Comparison of ENCODE assay signal across 11 mouse cellular contexts in the genomic region with DNA sequence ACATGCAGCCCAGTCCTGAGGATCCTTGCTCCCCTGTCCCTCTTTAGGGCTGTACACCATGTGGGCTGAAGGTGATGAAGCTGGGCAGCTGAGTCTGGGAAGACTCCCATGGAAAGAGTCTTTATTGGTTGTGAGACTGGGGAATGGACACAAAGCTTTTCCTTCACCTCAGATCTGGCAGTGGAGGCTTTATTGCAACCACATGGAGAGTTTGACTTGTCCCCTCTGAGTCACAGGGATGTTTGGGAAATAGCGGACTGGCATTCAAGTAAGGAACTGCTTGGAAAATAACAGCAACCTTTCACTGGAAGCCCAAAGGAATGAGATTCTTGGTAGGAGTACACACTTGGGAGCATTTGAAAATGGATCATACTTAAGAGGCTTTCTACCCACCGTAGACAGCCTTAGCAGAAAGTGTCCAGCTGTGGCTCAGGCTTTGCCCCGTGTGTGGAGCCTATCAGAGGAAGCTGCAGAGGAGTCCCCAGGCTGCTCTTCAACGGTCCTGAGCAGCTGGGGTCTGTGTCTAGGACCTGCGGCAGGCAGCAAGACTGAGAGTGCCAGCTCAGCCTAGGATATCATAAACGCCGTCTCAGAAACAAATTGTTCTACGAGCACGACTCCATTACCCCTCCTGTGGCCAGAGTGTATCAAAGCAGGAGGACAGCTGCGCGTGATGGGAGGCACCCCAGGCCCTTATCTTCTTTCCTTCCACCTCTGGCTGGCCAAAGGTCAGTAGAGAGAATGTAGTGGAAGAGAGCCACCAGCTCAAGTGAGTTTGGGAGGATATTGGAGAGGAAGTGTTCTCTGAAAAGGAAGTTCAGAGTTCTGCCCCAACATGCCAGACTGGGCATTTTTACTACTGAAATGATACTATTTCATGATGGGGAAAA. TPM values are rescaled to one million over a fixed set of nuclear protein-coding genes. Genes with fewer than 3 reads are reported as not detected.
A peak's percentile ranks its signal among the peaks of the same experiment; 100 is the strongest.
DNase-seq lines count a peak whose midpoint lies in the region; ATAC-seq and TF ChIP-seq lines count a peak whose summit lies in the region.
"Had no signal": no experiment of that assay in that cellular context is flagged by ENCODE, and none has a peak within 500 bp of the region (broad histone marks: within the 10 kb centered on the region; RNA-seq: fewer than 3 reads in every experiment).

No protein-coding gene starts in this region.

- peak; percentile 11 for DNase-seq in thymus, postnatal 25 days
- DNase-seq in thymus, adult 18-20 months: no peak
- DNase-seq in liver, embryonic 13.5 days: no peak
- DNase-seq in thymus, postnatal 4 days: peak; percentile 23
- no peak for DNase-seq in forebrain, postnatal 0 days
- no peak for DNase-seq in cerebellum, adult 18-20 months

- H3K9me3 ChIP-seq in heart, embryonic 11.5 days (replicated peaks; ENCODE audit: control insufficient read depth, low read length): no peaks in the 10 kb centered on the region
- H3K9me3 ChIP-seq in liver, embryonic 13.5 days (replicated peaks): no peaks in the 10 kb centered on the region
- no peaks in the 10 kb centered on the region for H3K9me3 ChIP-seq in forebrain, postnatal 0 days (ENCODE audit: low read length)
- no peaks in the 10 kb centered on the region for H3K9me3 ChIP-seq in midbrain, embryonic 16.5 days (replicated peaks; ENCODE audit: control insufficient read depth, low read length, poor library complexity, severe bottlenecking)

- no peak for ATAC-seq in heart, embryonic 11.5 days (replicated peaks; ENCODE audit: insufficient number of reproducible peaks, low FRiP score, low TSS enrichment)
- ATAC-seq in liver, embryonic 13.5 days (ENCODE audit: low read depth): peak; percentile 39; the same call in 1 of the 2 replicates
- ATAC-seq in forebrain, postnatal 0 days: no peak
- no peak for ATAC-seq in midbrain, embryonic 16.5 days

- TF ChIP-seq CTCF in forebrain, postnatal 0 days (IDR thresholded peaks at IDR 0.05; ENCODE audit: low read depth): no peak

- H3K4me1 ChIP-seq in heart, embryonic 11.5 days (ENCODE audit: control insufficient read depth, insufficient read depth, low read length): peaks cover 6% of the 10 kb centered on the region; the same call in 1 of the 2 replicates
- H3K4me1 ChIP-seq in liver, embryonic 13.5 days (replicated peaks): peaks cover 11% of the 10 kb centered on the region
- no peaks in the 10 kb centered on the region for H3K4me1 ChIP-seq in forebrain, postnatal 0 days (ENCODE audit: insufficient read depth)
- no peaks in the 10 kb centered on the region for H3K4me1 ChIP-seq in midbrain, embryonic 16.5 days (ENCODE audit: control insufficient read depth, insufficient read depth, low read length)

- peak overlapping the region; percentile 21; the same call in 1 of the 2 replicates for H3K4me2 ChIP-seq in heart, embryonic 11.5 days
- 0 out of 2 replicates have a peak overlapping the region, but pooled peaks have one; percentile 1 for H3K4me2 ChIP-seq in liver, embryonic 13.5 days
- no peak overlapping the region for H3K4me2 ChIP-seq in forebrain, postnatal 0 days (ENCODE audit: low read depth)
- H3K4me2 ChIP-seq in midbrain, embryonic 16.5 days (ENCODE audit: low read length): no peak overlapping the region

- no peak overlapping the region for H3K9ac ChIP-seq in heart, embryonic 11.5 days (ENCODE audit: low read depth, low read length)
- no peak overlapping the region; the same call in 1 of the 2 replicates for H3K9ac ChIP-seq in liver, embryonic 13.5 days
- no peak overlapping the region for H3K9ac ChIP-seq in forebrain, postnatal 0 days
- no peak overlapping the region for H3K9ac ChIP-seq in midbrain, embryonic 16.5 days (ENCODE audit: low read depth, low read length)

- H3K4me3 ChIP-seq in heart, embryonic 11.5 days (ENCODE audit: low read depth, low read length): no peak overlapping the region
- H3K4me3 ChIP-seq in liver, embryonic 13.5 days (replicated peaks): no peak overlapping the region
- H3K4me3 ChIP-seq in forebrain, postnatal 0 days (ENCODE audit: low read depth, low read length): no peak overlapping the region
- no peak overlapping the region for H3K4me3 ChIP-seq in midbrain, embryonic 16.5 days (ENCODE audit: low read depth, low read length)

- no peaks in the 10 kb centered on the region for H3K27me3 ChIP-seq in heart, embryonic 11.5 days (ENCODE audit: control insufficient read depth, insufficient read depth, low read length)
- H3K27me3 ChIP-seq in liver, embryonic 13.5 days: no peaks in the 10 kb centered on the region
- H3K27me3 ChIP-seq in forebrain, postnatal 0 days (ENCODE audit: insufficient read depth, low read length): no peaks in the 10 kb centered on the region
- no peaks in the 10 kb centered on the region for H3K27me3 ChIP-seq in midbrain, embryonic 16.5 days (ENCODE audit: control insufficient read depth, insufficient read depth, low read depth, low read length)

- H3K27ac ChIP-seq in heart, embryonic 11.5 days (ENCODE audit: low read depth, low read length): no peak overlapping the region
- H3K27ac ChIP-seq in liver, embryonic 13.5 days: no peak overlapping the region
- H3K27ac ChIP-seq in forebrain, postnatal 0 days (ENCODE audit: low read depth, low read length): no peak overlapping the region
- no peak overlapping the region for H3K27ac ChIP-seq in midbrain, embryonic 16.5 days (ENCODE audit: low read length)

- no peaks in the 10 kb centered on the region for H3K36me3 ChIP-seq in heart, embryonic 11.5 days (ENCODE audit: control insufficient read depth, insufficient read depth, low read length)
- no peaks in the 10 kb centered on the region for H3K36me3 ChIP-seq in liver, embryonic 13.5 days
- H3K36me3 ChIP-seq in forebrain, postnatal 0 days (ENCODE audit: insufficient read depth): no peaks in the 10 kb centered on the region
- no peaks in the 10 kb centered on the region for H3K36me3 ChIP-seq in midbrain, embryonic 16.5 days (ENCODE audit: control insufficient read depth, insufficient read depth, low read length)

- 21% methylated on average over 11 of the region's 11 CpGs for WGBS in heart, embryonic 11.5 days (ENCODE audit: insufficient replicate concordance)
- 13% methylated on average over 11 of the region's 11 CpGs for WGBS in liver, embryonic 13.5 days (ENCODE audit: insufficient replicate concordance)
- 77% methylated on average over 11 of the region's 11 CpGs for WGBS in forebrain, postnatal 0 days
- WGBS in midbrain, embryonic 16.5 days: 77% methylated on average over 11 of the region's 11 CpGs

RNA-seq across cellular contexts. Expression of a gene that starts 23.9 kb away (rescaled TPM):
- polyA plus RNA-seq in heart, embryonic 11.5 days (2014; fragmentation: Nextera tagmentation; extraction: Ambion mirVana): 6.7 and 7.9 TPM in 2 replicates
- polyA plus RNA-seq in liver, embryonic 13.5 days (2015; fragmentation: Nextera tagmentation; extraction: Ambion mirVana): 1.6 and 1.9 TPM in 2 replicates
- total RNA-seq in forebrain, postnatal 0 days (2014; rRNA removed): 99.9 and 101 TPM in 2 replicates
- 19.8 and 26.8 TPM in 2 replicates for polyA plus RNA-seq in forebrain, postnatal 0 days (2015; fragmentation: Nextera tagmentation; extraction: Ambion mirVana)
- polyA plus RNA-seq in midbrain, embryonic 16.5 days (2015; fragmentation: Nextera tagmentation; extraction: Ambion mirVana): 13.4 and 14.1 TPM in 2 replicates

RNA-seq across cellular contexts. Expression of a gene that starts 29.0 kb away (rescaled TPM):
- polyA plus RNA-seq in heart, embryonic 11.5 days (2014; fragmentation: Nextera tagmentation; extraction: Ambion mirVana): not detected in 2 replicates
- polyA plus RNA-seq in liver, embryonic 13.5 days (2015; fragmentation: Nextera tagmentation; extraction: Ambion mirVana): not detected in 2 replicates
- not detected in 2 replicates for total RNA-seq in forebrain, postnatal 0 days (2014; rRNA removed)
- not detected in 2 replicates for polyA plus RNA-seq in forebrain, postnatal 0 days (2015; fragmentation: Nextera tagmentation; extraction: Ambion mirVana)
- not detected in 2 replicates for polyA plus RNA-seq in midbrain, embryonic 16.5 days (2015; fragmentation: Nextera tagmentation; extraction: Ambion mirVana)
- total RNA-seq: adrenal gland, adult 18-20 months had no signal
- polyA plus RNA-seq: embryonic facial prominence, embryonic 14.5 days; limb, embryonic 11.5 days had no signal

Comparison
In these comparisons a context has a peak if more than half of its experiments do, and no peak if none do; other contexts are left out.
1. DNase-seq: peak in thymus, postnatal 25 days (single experiment) and thymus, postnatal 4 days (single experiment); none in thymus, adult 18-20 months (0 of 2), liver, embryonic 13.5 days (single experiment), forebrain, postnatal 0 days (single experiment) and cerebellum, adult 18-20 months (0 of 2).
2. H3K4me2 ChIP-seq: peak in heart, embryonic 11.5 days (single experiment) and liver, embryonic 13.5 days (single experiment); none in forebrain, postnatal 0 days (single experiment) and midbrain, embryonic 16.5 days (single experiment).